Mouse (Mus musculus) embryonic facial prominence, embryonic 13.5 days (tissue): Measurements from ENCODE around the gene Dennd2a. TPM values are rescaled to one million over a fixed set of nuclear protein-coding genes. Genes with fewer than 3 reads are reported as not detected.
A peak's percentile ranks its signal among the peaks of the same experiment; 100 is the strongest.
"Not testable (repeated sequence)": the region's sequence is repeated elsewhere in the genome, so short reads cannot be mapped to it uniquely, and the experiment has no call there.

Experiments used
- ATAC-seq: fragments of 200-750 bp; cut with Nextera tagmentation; 2 replicates; pipeline ENCODE4 v1.8.0; 2017; ENCODE audit warnings: low read depth; ENCODE audit not compliant: insufficient number of reproducible peaks, insufficient read depth, low FRiP score, low TSS enrichment
- H3K27ac ChIP-seq: fragments of 300-500 bp; sonication (generic); 2 replicates; pipeline ENCODE4 v1.5.1; 2015; ENCODE audit warnings: moderate library complexity, mild to moderate bottlenecking, inconsistent platforms
- H3K27me3 ChIP-seq: fragments of 300-500 bp; sonication (generic); 2 replicates; pipeline ENCODE4 v1.6.1; 2015; ENCODE audit warnings: mild to moderate bottlenecking, inconsistent platforms
- H3K36me3 ChIP-seq: fragments of 300-500 bp; sonication (generic); 2 replicates; pipeline ENCODE4 v1.6.1; 2015; ENCODE audit warnings: mild to moderate bottlenecking, inconsistent platforms
- H3K4me1 ChIP-seq: fragments of 300-500 bp; sonication (generic); 2 replicates; pipeline ENCODE4 v1.6.1; 2015; ENCODE audit warnings: inconsistent platforms
- H3K4me2 ChIP-seq: fragments of 300-500 bp; sonication (generic); 2 replicates; pipeline ENCODE4 v1.6.1; 2015; ENCODE audit warnings: moderate library complexity, mild to moderate bottlenecking, inconsistent platforms
- H3K4me3 ChIP-seq: fragments of 300-500 bp; sonication (generic); 2 replicates; pipeline ENCODE4 v1.5.1; 2015; ENCODE audit warnings: mild to moderate bottlenecking, inconsistent platforms
- H3K9ac ChIP-seq: fragments of 300-500 bp; sonication (generic); 2 replicates; pipeline ENCODE4 v1.6.1; 2015; ENCODE audit warnings: mild to moderate bottlenecking, inconsistent platforms
- H3K9me3 ChIP-seq: fragments of 300-500 bp; sonication (generic); 2 replicates; pipeline ENCODE4 v1.6.1; 2016; ENCODE audit warnings: inconsistent platforms
- WGBS: fragments of 180-500 bp; shearing (Covaris S2); methylation state at CpG from one replicate; pipeline ENCODE4 v1.1.7; 2015; ENCODE audit warnings: mixed read lengths; 5-methylcytosine and 5-hydroxymethylcytosine counted together
- polyA plus RNA-seq: library from polyadenylated mRNA; unstranded; fragments of >200 nt; fragmentation: Nextera tagmentation; extraction: Ambion mirVana; gene quantifications from 2 replicates; pipeline ENCODE4 v1.2.1, GENCODE M21; 2015

Dennd2a gene
- polyA plus RNA-seq, 1 experiment from 2014 or later: 21.2 TPM

GRCm38 (mm10) chr6:39426725-39427124, 130.9 kb downstream of the Dennd2a start:
- no peak overlapping the region for H3K4me2 ChIP-seq
- no peak for ATAC-seq
- no peaks in the 10 kb centered on the region for H3K4me1 ChIP-seq
- H3K36me3 ChIP-seq: no peaks in the 10 kb centered on the region
- 82% methylated on average over 4 of the region's 4 CpGs for WGBS
- H3K27ac ChIP-seq: no peak overlapping the region
- peaks cover 7% of the 10 kb centered on the region; the same call in 1 of the 2 replicates for H3K27me3 ChIP-seq
- H3K4me3 ChIP-seq: no peak overlapping the region
- no peaks in the 10 kb centered on the region for H3K9me3 ChIP-seq
- no peak overlapping the region for H3K9ac ChIP-seq

- Histone ChIP-seq H3K36me3 (no peaks in the 10 kb centered on the region), H3K4me1 (0 out of 2 replicates have a peak, but pooled peaks cover 2% of the 10 kb centered on the region), H3K27me3 (peaks cover 13% of the 10 kb centered on the region; the same call in 1 of the 2 replicates), H3K4me2 (no peak overlapping the region), H3K9me3 (no peaks in the 10 kb centered on the region), H3K4me3 (no peak overlapping the region), H3K9ac (no peak overlapping the region), H3K27ac (no peak overlapping the region)
- no peak for ATAC-seq
- WGBS: 86% methylated on average over 2 of the region's 2 CpGs
Measured at GRCm38 (mm10) chr6:39425181-39425580, 132.5 kb downstream of the Dennd2a start.

GRCm38 (mm10) chr6:39423686-39424085, 134.0 kb downstream of the Dennd2a start:
- H3K4me3 ChIP-seq: no peak overlapping the region
- no peaks in the 10 kb centered on the region for H3K9me3 ChIP-seq
- WGBS: 89% methylated on average over 7 of the region's 7 CpGs
- peaks cover 8% of the 10 kb centered on the region; the same call in 1 of the 2 replicates for H3K4me1 ChIP-seq
- no peak overlapping the region for H3K4me2 ChIP-seq
- H3K36me3 ChIP-seq: no peaks in the 10 kb centered on the region
- H3K27me3 ChIP-seq: peaks cover 13% of the 10 kb centered on the region; the same call in 1 of the 2 replicates
- no peak for ATAC-seq
- no peak overlapping the region for H3K9ac ChIP-seq
- no peak overlapping the region for H3K27ac ChIP-seq

GRCm38 (mm10) chr6:39423130-39423551, 134.5 kb downstream of the Dennd2a start:
- 65% methylated on average over 6 of the region's 6 CpGs for WGBS
- no peak overlapping the region for H3K4me2 ChIP-seq
- no peak overlapping the region for H3K27ac ChIP-seq
- no peak overlapping the region for H3K4me3 ChIP-seq
- H3K9ac ChIP-seq: no peak overlapping the region
- no peaks in the 10 kb centered on the region for H3K36me3 ChIP-seq
- H3K9me3 ChIP-seq: no peaks in the 10 kb centered on the region
- H3K4me1 ChIP-seq: peaks cover 8% of the 10 kb centered on the region; the same call in 1 of the 2 replicates
- ATAC-seq: no peak
- H3K27me3 ChIP-seq: peaks cover 17% of the 10 kb centered on the region

- H3K27me3 ChIP-seq: peaks cover 22% of the 10 kb centered on the region
- H3K36me3 ChIP-seq: no peaks in the 10 kb centered on the region
- peak overlapping the region; percentile 67; the same call in 1 of the 2 replicates for H3K4me2 ChIP-seq
- WGBS: 37% methylated on average over 4 of the region's 4 CpGs
- no peaks in the 10 kb centered on the region for H3K9me3 ChIP-seq
- H3K4me3 ChIP-seq: no peak overlapping the region; the same call in 1 of the 2 replicates
- no peak for ATAC-seq
- H3K4me1 ChIP-seq: peaks cover 8% of the 10 kb centered on the region; the same call in 1 of the 2 replicates
- no peak overlapping the region for H3K9ac ChIP-seq
- no peak overlapping the region for H3K27ac ChIP-seq
Measured at GRCm38 (mm10) chr6:39420867-39421266, 136.8 kb downstream of the Dennd2a start.

- H3K4me3 ChIP-seq: peak within 1 kb of the TSS; percentile 96
- peaks cover 22% of the 10 kb centered on the region for H3K27me3 ChIP-seq
- peaks cover 8% of the 10 kb centered on the region; the same call in 1 of the 2 replicates for H3K4me1 ChIP-seq
- WGBS: under 1% methylated on average over 72 of the region's 82 CpGs
- H3K4me2 ChIP-seq: peak within 1 kb of the TSS; percentile 67
- peak within 1 kb of the TSS; percentile 79 for H3K27ac ChIP-seq
- H3K9ac ChIP-seq: peak within 1 kb of the TSS; percentile 84
- ATAC-seq: peak; percentile 91
- H3K36me3 ChIP-seq: no peaks in the 10 kb centered on the region
- no peaks in the 10 kb centered on the region for H3K9me3 ChIP-seq
Measured at GRCm38 (mm10) chr6:39419851-39420721, 137.6 kb downstream of the Dennd2a start, which contains the start of gene Mkrn1. Mkrn1 (minus strand) TSS chr6:39420462.

GRCm38 (mm10) chr6:39419386-39419850, 138.2 kb downstream of the Dennd2a start:
- Histone ChIP-seq H3K36me3 (no peaks in the 10 kb centered on the region), H3K4me3 (peak overlapping the region; percentile 96), H3K4me1 (peaks cover 8% of the 10 kb centered on the region; the same call in 1 of the 2 replicates), H3K9ac (peak overlapping the region; percentile 84), H3K4me2 (peak overlapping the region; percentile 67), H3K9me3 (no peaks in the 10 kb centered on the region), H3K27ac (peak overlapping the region; percentile 79), H3K27me3 (peaks cover 22% of the 10 kb centered on the region)
- ATAC-seq: no peak; the same call in 1 of the 2 replicates
- WGBS: under 1% methylated on average over 43 of the region's 43 CpGs

- H3K9ac ChIP-seq, H3K27ac ChIP-seq, H3K9me3 ChIP-seq, H3K4me3 ChIP-seq, H3K36me3 ChIP-seq, ATAC-seq, H3K4me2 ChIP-seq, H3K4me1 ChIP-seq: not testable (repeated sequence)
- peaks cover 15% of the 10 kb centered on the region for H3K27me3 ChIP-seq
Measured at GRCm38 (mm10) chr6:39416654-39417053, 141.0 kb downstream of the Dennd2a start.

- no peak for ATAC-seq
- Histone ChIP-seq H3K9me3 (no peaks in the 10 kb centered on the region), H3K4me1 (peaks cover 8% of the 10 kb centered on the region; the same call in 1 of the 2 replicates), H3K27me3 (peaks cover 9% of the 10 kb centered on the region), H3K9ac (no peak overlapping the region), H3K4me3 (no peak overlapping the region), H3K4me2 (no peak overlapping the region), H3K36me3 (no peaks in the 10 kb centered on the region), H3K27ac (no peak overlapping the region)
- 45% methylated on average over 3 of the region's 5 CpGs for WGBS
Measured at GRCm38 (mm10) chr6:39415762-39416161, 141.9 kb downstream of the Dennd2a start.

GRCm38 (mm10) chr6:39414106-39414505, 143.6 kb downstream of the Dennd2a start:
- no peak for ATAC-seq
- 91% methylated on average over 1 of the region's 1 CpGs for WGBS
- H3K4me1 ChIP-seq: peaks cover 5% of the 10 kb centered on the region; the same call in 1 of the 2 replicates

More at GRCm38 (mm10) chr6:39414106-39414505, 143.6 kb downstream of the Dennd2a start:
- H3K27me3 ChIP-seq: peaks cover 9% of the 10 kb centered on the region
- H3K9ac ChIP-seq: no peak overlapping the region
- no peaks in the 10 kb centered on the region for H3K9me3 ChIP-seq
- H3K4me2 ChIP-seq: no peak overlapping the region
- H3K36me3 ChIP-seq: peaks cover 7% of the 10 kb centered on the region
- no peak overlapping the region for H3K27ac ChIP-seq
- H3K4me3 ChIP-seq: no peak overlapping the region
